Mouse (Mus musculus) small intestine, adult 2 months (tissue): ENCODE measurements at regions not wholly inside any gene's neighbourhood (a gene's known extent, or its start where the extent isn't known, plus 50 kb on each side); places are given as distances from the start of the nearest gene placed in this dataset.

Source experiments
- CTCF ChIP-seq: fragments of 200-500 bp; IDR thresholded peaks from 2 replicates; pipeline ENCODE4 v1.5.1; 2012; ENCODE audit warnings: low read depth, mild to moderate bottlenecking, control low read depth, inconsistent platforms, low read length, moderate library complexity, mixed read lengths; ENCODE audit not compliant: insufficient replicate concordance, insufficient read length; ENCODE audit errors: extremely low read depth
- POLR2A ChIP-seq: fragments of 200-500 bp; IDR thresholded peaks from 2 replicates; pipeline ENCODE4 v1.6.1; 2012; ENCODE audit warnings: low read depth, mild to moderate bottlenecking, control low read depth, inconsistent platforms, low read length, moderate library complexity

GRCm38 (mm10) chr17:31790280-31791063 lies 65.1 kb downstream of the Sik1 start:
- no peak for TF ChIP-seq POLR2A
- no peak for TF ChIP-seq CTCF
